Mouse (Mus musculus) thymus, postnatal 0 days (tissue): Measurements from ENCODE around the gene Igsf21. TPM values are rescaled to one million over a fixed set of nuclear protein-coding genes. Genes with fewer than 3 reads are reported as not detected.

ENCODE experiments used
- DNase-seq: peaks from one replicate; pipeline ENCODE4 v3.0.0-alpha.2; 2015; ENCODE audit warnings: low spot score
- polyA plus RNA-seq: library from polyadenylated mRNA; unstranded; fragments of >200 nt; fragmentation: Nextera tagmentation; extraction: Ambion mirVana; gene quantifications from 2 replicates; pipeline ENCODE4 v1.2.1, GENCODE M21; 2015

The Igsf21 gene
- polyA plus RNA-seq, 1 experiment from 2014 or later: 0.39 TPM

DNA sequence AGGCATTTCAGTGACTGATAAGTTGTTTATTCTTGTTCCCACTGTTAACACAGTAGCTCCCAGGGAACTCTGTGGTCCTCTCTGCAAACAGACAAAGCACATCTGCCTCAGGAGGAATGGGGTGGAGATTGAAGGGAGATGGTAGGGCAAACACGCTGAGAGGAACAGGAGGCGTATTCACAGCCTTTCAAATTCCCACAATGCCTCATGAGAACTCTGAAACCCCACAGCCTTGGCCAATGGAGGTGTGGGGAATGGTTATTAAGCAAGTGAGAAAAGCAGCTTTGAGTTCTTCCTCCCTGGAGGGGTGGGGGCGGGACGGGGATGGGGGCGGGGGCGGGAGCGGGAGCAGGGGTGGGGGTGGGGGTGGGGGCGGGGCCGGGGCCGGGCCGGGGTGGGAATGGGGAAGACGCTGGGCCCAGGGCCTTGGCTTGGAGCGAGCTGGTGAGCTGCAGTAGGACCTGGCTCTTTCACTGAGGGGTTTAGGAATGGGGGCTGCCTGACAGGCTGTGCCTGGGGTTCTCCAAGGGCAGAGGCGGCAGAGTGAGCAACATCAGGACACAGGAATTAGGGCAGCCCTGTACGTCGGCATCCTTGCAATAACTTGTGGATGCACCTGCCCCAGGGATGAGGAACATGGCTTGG, 253.4 kb downstream of the Igsf21 start:
- DNase-seq: no peak

GRCm38 (mm10) chr4:139986913-139987312, 259.7 kb downstream of the Igsf21 start:
- DNase-seq: no peak

GRCm38 (mm10) chr4:139978716-139979115, 267.9 kb downstream of the Igsf21 start:
- DNase-seq: no peak

DNA sequence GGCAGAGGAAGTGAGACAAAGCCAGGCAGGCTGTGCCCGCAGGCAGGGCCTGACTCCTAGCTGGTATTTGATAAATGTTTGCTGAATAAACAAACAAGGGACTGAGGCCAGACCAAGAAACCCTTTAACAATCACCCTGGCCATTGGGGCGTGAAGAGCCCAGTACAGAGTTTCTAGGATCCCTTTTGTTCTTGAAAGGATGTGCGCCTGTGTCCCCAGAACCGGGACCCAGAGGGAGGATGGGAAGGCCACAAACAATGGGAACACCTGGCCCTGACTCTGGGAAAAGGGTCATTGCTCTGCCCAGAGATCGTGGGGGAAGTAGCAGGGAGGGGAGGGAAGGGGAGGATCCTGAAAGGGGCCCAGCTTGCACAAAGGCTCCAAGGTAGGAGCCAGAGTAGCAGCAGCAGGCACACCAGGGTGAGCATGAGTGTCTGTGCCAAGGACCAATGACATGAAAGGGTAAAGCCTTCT, 269.2 kb downstream of the Igsf21 start:
- no peak for DNase-seq
